Mouse (Mus musculus): ENCODE measurements around the gene Zfhx3. TPM values are rescaled to one million over a fixed set of nuclear protein-coding genes. Genes with fewer than 3 reads are reported as not detected.

Gene Zfhx3
- polyA plus RNA-seq, 2 experiments, result 14.4 to 26.1 TPM

- no peaks in the 10 kb centered on the region for H3K36me3 ChIP-seq (ENCODE audit: control insufficient read depth, insufficient read depth, low read length)
- no peak overlapping the region for H3K9ac ChIP-seq (ENCODE audit: low read depth, low read length, severe bottlenecking)
- no peak for ATAC-seq (ENCODE audit: low FRiP score, low read depth)
- no peak for TF ChIP-seq POLR2A (IDR thresholded peaks at IDR 0.05; ENCODE audit: borderline replicate concordance, extremely low read depth, insufficient read depth, insufficient read length)
- no peaks in the 10 kb centered on the region for H3K9me3 ChIP-seq (ENCODE audit: control insufficient read depth, low read length)
- WGBS, result 70% methylated on average over 12 of the region's 12 CpGs
- H3K4me1 ChIP-seq (ENCODE audit: control insufficient read depth, insufficient read depth, low read length), result no peaks in the 10 kb centered on the region
- no peak overlapping the region for H3K4me3 ChIP-seq (replicated peaks; ENCODE audit: low read length)
- H3K4me2 ChIP-seq (replicated peaks; ENCODE audit: low read depth, low read length, severe bottlenecking), result no peak overlapping the region
- no peaks in the 10 kb centered on the region for H3K27me3 ChIP-seq (ENCODE audit: control insufficient read depth, insufficient read depth, low read length)
- DNase-seq (ENCODE audit: low spot score), result no peak
- no peak overlapping the region for H3K27ac ChIP-seq (replicated peaks; ENCODE audit: low read depth, low read length)
Observed at GRCm38 (mm10) chr8:108436336-108436735, 493.9 kb downstream of the Zfhx3 start.

GRCm38 (mm10) chr8:108437316-108437830 is 494.9 kb downstream of the Zfhx3 start:
- TF ChIP-seq POLR2A (IDR thresholded peaks at IDR 0.05; ENCODE audit: borderline replicate concordance, extremely low read depth, insufficient read depth, insufficient read length), result no peak
- WGBS, result 58% methylated on average over 13 of the region's 13 CpGs

GRCm38 (mm10) chr8:108440476-108440875 is 498.0 kb downstream of the Zfhx3 start:
- 74% methylated on average over 3 of the region's 3 CpGs for WGBS
- ATAC-seq (ENCODE audit: low FRiP score, low read depth), result no peak

More at GRCm38 (mm10) chr8:108437316-108437830, 494.9 kb downstream of the Zfhx3 start:
- Histone ChIP-seq H3K4me3 (replicated peaks; ENCODE audit: low read length) (no peak overlapping the region), H3K27me3 (ENCODE audit: control insufficient read depth, insufficient read depth, low read length) (no peaks in the 10 kb centered on the region), H3K4me2 (replicated peaks; ENCODE audit: low read depth, low read length, severe bottlenecking) (no peak overlapping the region), H3K9me3 (ENCODE audit: control insufficient read depth, low read length) (no peaks in the 10 kb centered on the region), H3K4me1 (ENCODE audit: control insufficient read depth, insufficient read depth, low read length) (no peaks in the 10 kb centered on the region), H3K9ac (ENCODE audit: low read depth, low read length, severe bottlenecking) (no peak overlapping the region), H3K27ac (replicated peaks; ENCODE audit: low read depth, low read length) (no peak overlapping the region), H3K36me3 (ENCODE audit: control insufficient read depth, insufficient read depth, low read length) (no peaks in the 10 kb centered on the region)
- no peak for DNase-seq (ENCODE audit: low spot score)
- ATAC-seq (ENCODE audit: low FRiP score, low read depth), result no peak

GRCm38 (mm10) chr8:108450847-108451246 is 508.4 kb downstream of the Zfhx3 start:
- Histone ChIP-seq H3K9me3 (ENCODE audit: control insufficient read depth, low read length) (no peaks in the 10 kb centered on the region), H3K9ac (ENCODE audit: low read depth, low read length, severe bottlenecking) (no peak overlapping the region), H3K36me3 (ENCODE audit: control insufficient read depth, insufficient read depth, low read length) (no peaks in the 10 kb centered on the region), H3K4me2 (replicated peaks; ENCODE audit: low read depth, low read length, severe bottlenecking) (no peak overlapping the region), H3K27ac (replicated peaks; ENCODE audit: low read depth, low read length) (no peak overlapping the region), H3K27me3 (ENCODE audit: control insufficient read depth, insufficient read depth, low read length) (no peaks in the 10 kb centered on the region), H3K4me3 (replicated peaks; ENCODE audit: low read length) (no peak overlapping the region), H3K4me1 (ENCODE audit: control insufficient read depth, insufficient read depth, low read length) (no peaks in the 10 kb centered on the region)
- DNase-seq (ENCODE audit: low spot score), result no peak
- TF ChIP-seq POLR2A (IDR thresholded peaks at IDR 0.05; ENCODE audit: borderline replicate concordance, extremely low read depth, insufficient read depth, insufficient read length), result no peak
- WGBS, result 60% methylated on average over 6 of the region's 8 CpGs
- ATAC-seq (ENCODE audit: low FRiP score, low read depth), result no peak

More at GRCm38 (mm10) chr8:108440476-108440875, 498.0 kb downstream of the Zfhx3 start:
- H3K9me3 ChIP-seq (ENCODE audit: control insufficient read depth, low read length), result no peaks in the 10 kb centered on the region
- no peak overlapping the region for H3K4me2 ChIP-seq (replicated peaks; ENCODE audit: low read depth, low read length, severe bottlenecking)
- H3K4me1 ChIP-seq (ENCODE audit: control insufficient read depth, insufficient read depth, low read length), result no peaks in the 10 kb centered on the region
- DNase-seq (ENCODE audit: low spot score), result no peak
- no peak overlapping the region for H3K27ac ChIP-seq (replicated peaks; ENCODE audit: low read depth, low read length)
- H3K9ac ChIP-seq (ENCODE audit: low read depth, low read length, severe bottlenecking), result no peak overlapping the region
- no peaks in the 10 kb centered on the region for H3K27me3 ChIP-seq (ENCODE audit: control insufficient read depth, insufficient read depth, low read length)
- H3K36me3 ChIP-seq (ENCODE audit: control insufficient read depth, insufficient read depth, low read length), result no peaks in the 10 kb centered on the region
- no peak for TF ChIP-seq POLR2A (IDR thresholded peaks at IDR 0.05; ENCODE audit: borderline replicate concordance, extremely low read depth, insufficient read depth, insufficient read length)
- H3K4me3 ChIP-seq (replicated peaks; ENCODE audit: low read length), result no peak overlapping the region

- DNase-seq (ENCODE audit: low spot score) (no peak), ATAC-seq (ENCODE audit: low FRiP score, low read depth) (no peak)
- no peaks in the 10 kb centered on the region for H3K4me1 ChIP-seq (ENCODE audit: control insufficient read depth, insufficient read depth, low read length)
- WGBS, result 83% methylated on average over 18 of the region's 18 CpGs
- H3K9me3 ChIP-seq (ENCODE audit: control insufficient read depth, low read length), result peaks cover 11% of the 10 kb centered on the region
- H3K36me3 ChIP-seq (ENCODE audit: control insufficient read depth, insufficient read depth, low read length), result no peaks in the 10 kb centered on the region
- H3K27ac ChIP-seq (replicated peaks; ENCODE audit: low read depth, low read length), result no peak overlapping the region
- no peaks in the 10 kb centered on the region for H3K27me3 ChIP-seq (ENCODE audit: control insufficient read depth, insufficient read depth, low read length)
- no peak overlapping the region for H3K4me3 ChIP-seq (replicated peaks; ENCODE audit: low read length)
- no peak overlapping the region for H3K4me2 ChIP-seq (replicated peaks; ENCODE audit: low read depth, low read length, severe bottlenecking)
- no peak overlapping the region for H3K9ac ChIP-seq (ENCODE audit: low read depth, low read length, severe bottlenecking)
- no peak for TF ChIP-seq POLR2A (IDR thresholded peaks at IDR 0.05; ENCODE audit: borderline replicate concordance, extremely low read depth, insufficient read depth, insufficient read length)
Observed at GRCm38 (mm10) chr8:108454561-108455311, 512.3 kb downstream of the Zfhx3 start.
